Mouse (Mus musculus) forebrain, embryonic 12.5 days (tissue): ENCODE measurements around the gene Nim1k. TPM values are rescaled to one million over a fixed set of nuclear protein-coding genes. Genes with fewer than 3 reads are reported as not detected.
"Not testable (repeated sequence)": the region's sequence is repeated elsewhere in the genome, so short reads cannot be mapped to it uniquely, and the experiment has no call there.

ENCODE experiments used
- ATAC-seq: fragments of 200-750 bp; cut with Nextera tagmentation; 2 replicates; pipeline ENCODE4 v1.8.0; 2017; ENCODE audit warnings: moderate TSS enrichment; ENCODE audit not compliant: low FRiP score
- H3K27ac ChIP-seq: fragments of 300-500 bp; sonication (generic); 2 replicates; pipeline ENCODE4 v1.5.1; 2016; ENCODE audit warnings: mild to moderate bottlenecking
- H3K27me3 ChIP-seq: fragments of 300-500 bp; sonication (generic); 2 replicates; pipeline ENCODE4 v1.6.1; 2016; ENCODE audit warnings: mild to moderate bottlenecking
- H3K36me3 ChIP-seq: fragments of 300-500 bp; sonication (generic); replicated peaks from 2 replicates; pipeline ENCODE4 v1.6.1; 2016; ENCODE audit warnings: mild to moderate bottlenecking
- H3K4me1 ChIP-seq: fragments of 300-500 bp; sonication (generic); 2 replicates; pipeline ENCODE4 v1.6.1; 2016
- H3K4me2 ChIP-seq: fragments of 300-500 bp; sonication (generic); 2 replicates; pipeline ENCODE4 v1.6.1; 2016; ENCODE audit warnings: mild to moderate bottlenecking, moderate library complexity
- H3K4me3 ChIP-seq: fragments of 300-500 bp; sonication (generic); replicated peaks from 2 replicates; pipeline ENCODE4 v1.5.1; 2016; ENCODE audit warnings: mild to moderate bottlenecking
- H3K9ac ChIP-seq: fragments of 300-500 bp; sonication (generic); 2 replicates; pipeline ENCODE4 v1.6.1; 2016; ENCODE audit warnings: mild to moderate bottlenecking
- H3K9me3 ChIP-seq: fragments of 300-500 bp; sonication (generic); 2 replicates; pipeline ENCODE4 v1.6.1; 2016
- WGBS: fragments of 180-500 bp; shearing (Covaris S2); methylation state at CpG from one replicate; pipeline ENCODE4 v1.1.7; 2016; 5-methylcytosine and 5-hydroxymethylcytosine counted together
- polyA plus RNA-seq: library from polyadenylated mRNA; unstranded; fragments of >200 nt; fragmentation: Nextera tagmentation; extraction: Ambion mirVana; gene quantifications from 2 replicates; pipeline ENCODE4 v1.2.1, GENCODE M21; 2016

Gene Nim1k
- polyA plus RNA-seq, 1 experiment from 2014 or later, result 4.1 TPM

GRCm38 (mm10) chr13:119698436-119698835, 57.2 kb downstream of the Nim1k start:
- H3K4me3 ChIP-seq, result no peak overlapping the region
- H3K27me3 ChIP-seq, result no peaks in the 10 kb centered on the region
- H3K36me3 ChIP-seq, result peaks cover 61% of the 10 kb centered on the region
- H3K9me3 ChIP-seq, result no peaks in the 10 kb centered on the region
- no peak overlapping the region for H3K27ac ChIP-seq
- H3K9ac ChIP-seq, result no peak overlapping the region
- no peak for ATAC-seq
- peaks cover 32% of the 10 kb centered on the region for H3K4me1 ChIP-seq
- WGBS, result 95% methylated on average over 4 of the region's 4 CpGs
- no peak overlapping the region for H3K4me2 ChIP-seq

DNA sequence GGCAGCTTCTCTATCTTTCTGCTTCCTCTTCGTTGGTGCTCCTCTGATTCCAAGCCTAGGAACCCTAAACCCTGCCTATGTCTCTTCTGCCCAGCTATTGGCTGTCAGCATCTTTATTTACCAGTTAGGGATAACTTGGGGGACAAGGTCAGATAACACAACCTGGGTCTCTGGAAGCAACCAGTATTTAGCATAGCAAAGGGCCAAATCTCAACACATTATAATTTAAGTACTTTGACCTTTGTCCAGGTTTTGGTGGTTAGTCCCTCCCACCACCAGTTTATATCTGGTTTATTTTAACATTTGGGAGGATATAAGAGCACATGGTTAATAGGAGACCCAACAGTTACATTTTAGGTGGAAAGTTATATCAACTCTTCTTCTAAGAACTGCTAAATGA, 59.2 kb downstream of the Nim1k start:
- H3K9ac ChIP-seq, result no peak overlapping the region
- H3K4me3 ChIP-seq, result no peak overlapping the region
- H3K36me3 ChIP-seq, result peaks cover 45% of the 10 kb centered on the region
- WGBS, result 59% methylated on average over 1 of the region's 1 CpGs
- no peak overlapping the region for H3K4me2 ChIP-seq
- no peak for ATAC-seq
- peaks cover 45% of the 10 kb centered on the region for H3K4me1 ChIP-seq
- H3K27me3 ChIP-seq, result no peaks in the 10 kb centered on the region
- H3K27ac ChIP-seq, result no peak overlapping the region
- H3K9me3 ChIP-seq, result no peaks in the 10 kb centered on the region

GRCm38 (mm10) chr13:119695676-119696075, 60.0 kb downstream of the Nim1k start:
- Histone ChIP-seq H3K4me2 (peak overlapping the region; percentile 13; the same call in 1 of the 2 replicates), H3K9me3 (no peaks in the 10 kb centered on the region), H3K27ac (no peak overlapping the region), H3K4me3 (no peak overlapping the region), H3K4me1 (peaks cover 48% of the 10 kb centered on the region), H3K36me3 (peaks cover 37% of the 10 kb centered on the region), H3K27me3 (no peaks in the 10 kb centered on the region), H3K9ac (no peak overlapping the region)
- WGBS, result 69% methylated on average over 4 of the region's 4 CpGs
- ATAC-seq, result no peak

- not testable (repeated sequence) for H3K9me3 ChIP-seq, H3K27ac ChIP-seq, ATAC-seq, H3K27me3 ChIP-seq
- Histone ChIP-seq H3K36me3 (peaks cover 15% of the 10 kb centered on the region), H3K4me3 (peak overlapping the region; percentile 96), H3K4me1 (peaks cover 53% of the 10 kb centered on the region), H3K4me2 (peak overlapping the region; percentile 84), H3K9ac (peak overlapping the region; percentile 98)
- WGBS, result 68% methylated on average over 3 of the region's 3 CpGs
Observed at GRCm38 (mm10) chr13:119691958-119692357, 63.7 kb downstream of the Nim1k start.

DNA sequence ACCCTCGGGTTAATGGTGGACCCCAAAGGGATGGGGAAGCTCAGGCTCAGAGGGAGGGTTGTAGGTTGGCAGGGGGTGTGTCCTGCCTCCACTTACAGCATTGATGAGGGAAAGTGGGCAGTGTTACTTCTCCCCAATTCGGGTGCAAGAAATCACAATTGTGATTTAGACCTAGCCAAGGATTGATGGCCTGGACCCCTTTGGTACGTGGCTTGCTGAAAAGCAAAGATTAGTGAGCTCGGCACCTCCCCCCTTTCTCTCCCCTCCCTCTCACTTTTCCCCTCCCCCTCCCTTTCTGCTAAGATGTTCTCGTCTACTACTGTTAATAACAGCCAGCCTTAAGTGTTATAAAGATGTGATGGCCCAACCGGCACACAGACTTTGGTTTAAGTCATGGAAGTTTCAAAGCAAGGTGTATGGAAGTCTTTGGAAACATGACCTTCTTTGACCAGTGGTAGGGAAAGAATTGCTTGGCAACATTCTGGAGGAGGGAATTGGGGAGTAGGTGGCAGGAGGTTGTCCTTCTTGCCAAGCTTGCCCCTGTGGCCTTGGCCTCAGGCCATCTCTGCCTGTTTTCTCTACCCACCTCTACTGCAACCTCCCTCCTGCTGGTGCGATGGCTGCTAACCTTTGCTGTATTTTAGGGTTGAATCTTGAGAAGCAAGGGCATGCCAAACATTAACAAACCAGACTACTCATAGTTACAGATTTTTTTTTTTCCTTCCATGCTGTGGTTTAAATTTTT, 64.6 kb downstream of the Nim1k start:
- Histone ChIP-seq H3K4me1 (peaks cover 47% of the 10 kb centered on the region), H3K27ac (peak overlapping the region; percentile 99), H3K4me2 (peak overlapping the region; percentile 84), H3K4me3 (peak overlapping the region; percentile 96), H3K9ac (peak overlapping the region; percentile 98), H3K9me3 (no peaks in the 10 kb centered on the region), H3K27me3 (no peaks in the 10 kb centered on the region), H3K36me3 (peaks cover 15% of the 10 kb centered on the region)
- 3% methylated on average over 7 of the region's 7 CpGs for WGBS
- no peak for ATAC-seq

- peak within 1 kb of the TSS; percentile 96 for H3K4me3 ChIP-seq
- H3K9me3 ChIP-seq, result no peaks in the 10 kb centered on the region
- H3K4me1 ChIP-seq, result peaks cover 42% of the 10 kb centered on the region
- peak within 1 kb of the TSS; percentile 99 for H3K27ac ChIP-seq
- WGBS, result 1% methylated on average over 58 of the region's 59 CpGs
- peak within 1 kb of the TSS; percentile 98 for H3K9ac ChIP-seq
- peaks cover 9% of the 10 kb centered on the region for H3K36me3 ChIP-seq
- ATAC-seq, result peak; percentile 99
- peak within 1 kb of the TSS; percentile 84 for H3K4me2 ChIP-seq
- no peaks in the 10 kb centered on the region for H3K27me3 ChIP-seq
Observed at GRCm38 (mm10) chr13:119690039-119690728, 65.5 kb downstream of the Nim1k start, which contains the start of gene Hmgcs1. Hmgcs1 (plus strand) TSS chr13:119690379.

DNA sequence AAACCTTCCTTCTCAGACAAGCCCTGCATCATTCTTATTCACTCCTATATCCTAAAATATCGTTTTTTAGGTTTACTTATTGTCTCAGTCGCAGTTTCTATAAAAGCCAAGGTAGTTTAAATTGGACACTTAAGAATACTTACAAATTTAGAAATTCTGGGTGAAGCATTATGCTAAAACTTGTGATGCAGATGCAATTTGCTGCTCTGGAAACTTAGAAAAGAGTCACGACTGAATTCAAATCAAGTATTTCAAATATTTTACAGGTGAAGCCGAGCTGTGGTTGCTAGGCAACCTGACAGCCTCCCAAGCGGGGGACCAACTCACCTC, 66.0 kb downstream of the Nim1k start:
- WGBS, result 5% methylated on average over 5 of the region's 5 CpGs

GRCm38 (mm10) chr13:119684416-119685177, 71.1 kb downstream of the Nim1k start:
- Histone ChIP-seq H3K27ac (no peak overlapping the region), H3K9ac (no peak overlapping the region), H3K27me3 (no peaks in the 10 kb centered on the region), H3K9me3 (no peaks in the 10 kb centered on the region), H3K36me3 (no peaks in the 10 kb centered on the region), H3K4me2 (no peak overlapping the region), H3K4me3 (no peak overlapping the region), H3K4me1 (peaks cover 11% of the 10 kb centered on the region)
- 85% methylated on average over 11 of the region's 11 CpGs for WGBS
- no peak for ATAC-seq

More for the DNA sequence above, 66.0 kb downstream of the Nim1k start:
- Histone ChIP-seq H3K36me3 (peaks cover 9% of the 10 kb centered on the region), H3K27me3 (no peaks in the 10 kb centered on the region), H3K27ac (peak overlapping the region; percentile 53; the same call in 1 of the 2 replicates), H3K4me2 (peak overlapping the region; percentile 49), H3K4me3 (peak overlapping the region; percentile 96), H3K4me1 (peaks cover 38% of the 10 kb centered on the region), H3K9ac (no peak overlapping the region), H3K9me3 (no peaks in the 10 kb centered on the region)
- ATAC-seq, result no peak

GRCm38 (mm10) chr13:119681161-119681560, 74.5 kb downstream of the Nim1k start:
- Histone ChIP-seq H3K27me3 (no peaks in the 10 kb centered on the region), H3K9ac (no peak overlapping the region), H3K4me2 (no peak overlapping the region), H3K9me3 (no peaks in the 10 kb centered on the region), H3K4me3 (no peak overlapping the region), H3K4me1 (no peaks in the 10 kb centered on the region), H3K27ac (no peak overlapping the region), H3K36me3 (no peaks in the 10 kb centered on the region)
- no peak for ATAC-seq
- 80% methylated on average over 3 of the region's 3 CpGs for WGBS

- Histone ChIP-seq H3K4me3 (no peak overlapping the region), H3K4me2 (no peak overlapping the region), H3K27ac (no peak overlapping the region), H3K27me3 (no peaks in the 10 kb centered on the region), H3K4me1 (no peaks in the 10 kb centered on the region), H3K36me3 (no peaks in the 10 kb centered on the region), H3K9me3 (no peaks in the 10 kb centered on the region), H3K9ac (no peak overlapping the region)
- WGBS, result 82% methylated on average over 2 of the region's 2 CpGs
- no peak for ATAC-seq
Observed at GRCm38 (mm10) chr13:119679721-119680120, 76.0 kb downstream of the Nim1k start.

GRCm38 (mm10) chr13:119678794-119679193, 76.9 kb downstream of the Nim1k start:
- H3K9me3 ChIP-seq, result no peaks in the 10 kb centered on the region
- H3K27me3 ChIP-seq, result no peaks in the 10 kb centered on the region
- no peak overlapping the region for H3K4me3 ChIP-seq
- no peak overlapping the region for H3K9ac ChIP-seq
- H3K36me3 ChIP-seq, result no peaks in the 10 kb centered on the region
- 88% methylated on average over 8 of the region's 8 CpGs for WGBS
- no peak overlapping the region for H3K4me2 ChIP-seq
- no peaks in the 10 kb centered on the region for H3K4me1 ChIP-seq
- ATAC-seq, result no peak
- H3K27ac ChIP-seq, result no peak overlapping the region

- not testable (repeated sequence) for H3K4me3 ChIP-seq, ATAC-seq, H3K9me3 ChIP-seq, H3K36me3 ChIP-seq, H3K9ac ChIP-seq, H3K4me2 ChIP-seq, H3K27me3 ChIP-seq, H3K27ac ChIP-seq, H3K4me1 ChIP-seq
- WGBS, result 72% methylated on average over 6 of the region's 9 CpGs
Observed at GRCm38 (mm10) chr13:119661420-119661819, 94.3 kb downstream of the Nim1k start.
